Mouse (Mus musculus): ENCODE results near the gene Snx25. TPM values are rescaled to one million over a fixed set of nuclear protein-coding genes. Genes with fewer than 3 reads are reported as not detected.
"Not testable (repeated sequence)": the region's sequence is repeated elsewhere in the genome, so short reads cannot be mapped to it uniquely, and the experiment has no call there.

Snx25 gene
- polyA plus RNA-seq, 1 experiment: 7.5 TPM

- H3K27me3 ChIP-seq (ENCODE audit: control insufficient read depth, insufficient read depth, low read length): no peaks in the 10 kb centered on the region
- H3K4me1 ChIP-seq (replicated peaks; ENCODE audit: control insufficient read depth, insufficient read depth, low read length): peaks cover 8% of the 10 kb centered on the region
- TF ChIP-seq POLR2A (IDR thresholded peaks at IDR 0.05; ENCODE audit: control insufficient read depth, extremely low read depth, insufficient read depth, low read length, poor library complexity): no peak
- no peak for TF ChIP-seq CTCF (IDR thresholded peaks at IDR 0.05; ENCODE audit: borderline replicate concordance, control insufficient read depth, extremely low read depth, insufficient read depth, low read length, poor library complexity)
- H3K36me3 ChIP-seq (ENCODE audit: control insufficient read depth, insufficient read depth, low read length): no peaks in the 10 kb centered on the region
- no peak overlapping the region for H3K27ac ChIP-seq (ENCODE audit: control insufficient read depth, insufficient read depth, low read length)
- no peak for DNase-seq
- H3K4me3 ChIP-seq (ENCODE audit: control insufficient read depth, insufficient read depth, low read length): no peak overlapping the region
- WGBS: 90% methylated on average over 9 of the region's 9 CpGs
Measured at GRCm38 (mm10) chr8:46140376-46141120, 11.4 kb downstream of the Snx25 start.

DNA sequence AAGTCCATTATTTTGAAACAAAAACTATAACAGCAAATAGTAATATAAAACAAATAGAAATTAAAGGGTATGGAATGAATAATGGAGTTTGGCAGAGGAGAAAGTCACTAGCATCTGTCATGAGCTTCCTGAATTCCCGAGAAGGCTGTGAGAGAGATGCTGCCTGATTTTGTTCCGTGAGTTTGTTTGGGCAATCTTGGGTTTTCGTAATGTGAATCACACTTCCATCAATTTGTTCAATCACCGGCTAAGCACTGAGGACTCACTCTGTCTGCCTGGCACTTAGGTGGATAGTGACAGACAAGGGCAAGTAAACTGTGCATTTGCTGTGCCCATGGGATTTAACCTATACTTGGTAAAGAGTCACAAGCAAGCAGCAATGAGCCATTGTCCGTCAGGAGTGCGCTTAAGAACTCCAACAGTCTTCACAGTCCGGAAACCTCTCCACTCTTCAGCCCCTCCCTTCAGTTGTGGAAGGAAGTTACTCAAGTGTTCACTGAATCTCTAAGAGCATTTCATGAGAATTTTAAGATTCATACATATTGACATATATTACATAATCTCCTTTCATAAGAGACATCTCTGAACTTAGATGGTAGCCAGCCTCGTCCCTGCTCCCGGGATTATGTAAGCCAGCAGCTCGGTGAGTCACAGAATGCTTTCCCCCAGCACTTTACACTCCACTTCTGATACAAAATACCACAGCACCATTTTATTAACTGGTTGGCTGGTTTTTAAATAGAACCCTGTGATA lies 13.9 kb downstream of the Snx25 start:
- TF ChIP-seq CTCF (IDR thresholded peaks at IDR 0.05; ENCODE audit: borderline replicate concordance, control insufficient read depth, extremely low read depth, insufficient read depth, low read length, poor library complexity) (no peak), POLR2A (IDR thresholded peaks at IDR 0.05; ENCODE audit: control insufficient read depth, extremely low read depth, insufficient read depth, low read length, poor library complexity) (no peak)
- H3K4me1 ChIP-seq (replicated peaks; ENCODE audit: control insufficient read depth, insufficient read depth, low read length): peaks cover 2% of the 10 kb centered on the region
- 77% methylated on average over 10 of the region's 10 CpGs for WGBS

GRCm38 (mm10) chr8:46137336-46137735 lies 14.6 kb downstream of the Snx25 start:
- DNase-seq: no peak
- Histone ChIP-seq H3K36me3 (ENCODE audit: control insufficient read depth, insufficient read depth, low read length) (no peaks in the 10 kb centered on the region), H3K4me3 (ENCODE audit: control insufficient read depth, insufficient read depth, low read length) (no peak overlapping the region), H3K27me3 (ENCODE audit: control insufficient read depth, insufficient read depth, low read length) (no peaks in the 10 kb centered on the region), H3K27ac (ENCODE audit: control insufficient read depth, insufficient read depth, low read length) (no peak overlapping the region), H3K4me1 (replicated peaks; ENCODE audit: control insufficient read depth, insufficient read depth, low read length) (peaks cover 1% of the 10 kb centered on the region)
- TF ChIP-seq POLR2A (IDR thresholded peaks at IDR 0.05; ENCODE audit: control insufficient read depth, extremely low read depth, insufficient read depth, low read length, poor library complexity) (no peak), CTCF (IDR thresholded peaks at IDR 0.05; ENCODE audit: borderline replicate concordance, control insufficient read depth, extremely low read depth, insufficient read depth, low read length, poor library complexity) (no peak)
- WGBS: 95% methylated on average over 1 of the region's 1 CpGs

More for the DNA sequence above, 13.9 kb downstream of the Snx25 start:
- H3K36me3 ChIP-seq (ENCODE audit: control insufficient read depth, insufficient read depth, low read length): no peaks in the 10 kb centered on the region
- H3K4me3 ChIP-seq (ENCODE audit: control insufficient read depth, insufficient read depth, low read length): no peak overlapping the region
- no peaks in the 10 kb centered on the region for H3K27me3 ChIP-seq (ENCODE audit: control insufficient read depth, insufficient read depth, low read length)
- H3K27ac ChIP-seq (ENCODE audit: control insufficient read depth, insufficient read depth, low read length): no peak overlapping the region
- no peak for DNase-seq

DNA sequence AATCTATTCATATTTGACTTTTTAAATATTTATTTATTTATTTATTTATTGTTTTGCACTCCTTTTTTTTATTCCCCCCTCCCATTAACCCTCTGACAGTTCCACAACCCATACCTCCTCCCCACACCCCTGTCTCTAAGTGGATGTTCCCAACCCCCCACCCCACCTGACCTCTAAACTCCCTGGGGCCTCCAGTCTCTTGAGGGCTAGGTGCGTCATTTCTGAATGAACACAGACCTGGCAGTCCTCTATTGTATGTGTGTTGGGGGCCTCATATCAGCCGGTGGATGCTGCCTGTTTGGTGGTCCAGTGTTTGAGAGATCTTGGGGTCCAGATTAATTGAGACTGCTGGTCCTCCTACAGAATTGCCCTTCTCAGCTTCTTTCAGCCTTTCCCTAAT lies 16.4 kb downstream of the Snx25 start:
- not testable (repeated sequence) for DNase-seq; H3K27ac ChIP-seq (ENCODE audit: control insufficient read depth, insufficient read depth, low read length); H3K4me1 ChIP-seq (replicated peaks; ENCODE audit: control insufficient read depth, insufficient read depth, low read length); H3K27me3 ChIP-seq (ENCODE audit: control insufficient read depth, insufficient read depth, low read length); H3K4me3 ChIP-seq (ENCODE audit: control insufficient read depth, insufficient read depth, low read length); H3K36me3 ChIP-seq (ENCODE audit: control insufficient read depth, insufficient read depth, low read length)
- WGBS: 96% methylated on average over 2 of the region's 2 CpGs

- 90% methylated on average over 2 of the region's 2 CpGs for WGBS
Measured at GRCm38 (mm10) chr8:46130426-46130825, 21.5 kb downstream of the Snx25 start.

GRCm38 (mm10) chr8:46122498-46122897 lies 29.5 kb downstream of the Snx25 start:
- no peak for DNase-seq
- Histone ChIP-seq H3K27me3 (ENCODE audit: control insufficient read depth, insufficient read depth, low read length) (no peaks in the 10 kb centered on the region), H3K27ac (ENCODE audit: control insufficient read depth, insufficient read depth, low read length) (no peak overlapping the region), H3K4me1 (replicated peaks; ENCODE audit: control insufficient read depth, insufficient read depth, low read length) (no peaks in the 10 kb centered on the region), H3K36me3 (ENCODE audit: control insufficient read depth, insufficient read depth, low read length) (no peaks in the 10 kb centered on the region; the same call in none of the 2 replicates), H3K4me3 (ENCODE audit: control insufficient read depth, insufficient read depth, low read length) (no peak overlapping the region)
- WGBS: 97% methylated on average over 2 of the region's 2 CpGs
- TF ChIP-seq CTCF (IDR thresholded peaks at IDR 0.05; ENCODE audit: borderline replicate concordance, control insufficient read depth, extremely low read depth, insufficient read depth, low read length, poor library complexity) (no peak), POLR2A (IDR thresholded peaks at IDR 0.05; ENCODE audit: control insufficient read depth, extremely low read depth, insufficient read depth, low read length, poor library complexity) (no peak)

More at GRCm38 (mm10) chr8:46130426-46130825, 21.5 kb downstream of the Snx25 start:
- no peak for DNase-seq
- H3K4me1 ChIP-seq (replicated peaks; ENCODE audit: control insufficient read depth, insufficient read depth, low read length): no peaks in the 10 kb centered on the region
- TF ChIP-seq POLR2A (IDR thresholded peaks at IDR 0.05; ENCODE audit: control insufficient read depth, extremely low read depth, insufficient read depth, low read length, poor library complexity) (no peak), CTCF (IDR thresholded peaks at IDR 0.05; ENCODE audit: borderline replicate concordance, control insufficient read depth, extremely low read depth, insufficient read depth, low read length, poor library complexity) (no peak)
- no peaks in the 10 kb centered on the region for H3K36me3 ChIP-seq (ENCODE audit: control insufficient read depth, insufficient read depth, low read length)
- no peak overlapping the region for H3K4me3 ChIP-seq (ENCODE audit: control insufficient read depth, insufficient read depth, low read length)
- H3K27ac ChIP-seq (ENCODE audit: control insufficient read depth, insufficient read depth, low read length): no peak overlapping the region
- no peaks in the 10 kb centered on the region for H3K27me3 ChIP-seq (ENCODE audit: control insufficient read depth, insufficient read depth, low read length)

Data from thymus, adult 2 months (tissue).